Mouse (Mus musculus) CH12.LX (cell line): ENCODE measurements around the gene Olfr1289. TPM values are rescaled to one million over a fixed set of nuclear protein-coding genes. Genes with fewer than 3 reads are reported as not detected.

ENCODE experiments used
- DNase-seq: peaks from one replicate; pipeline ENCODE4 v3.0.0-alpha.2; 2013; ENCODE audit errors: extremely low read depth
- H3K27ac ChIP-seq: 2 replicates; pipeline ENCODE4 v1.5.1; 2012; ENCODE audit warnings: low read depth, mild to moderate bottlenecking, control low read depth, moderate library complexity; ENCODE audit not compliant: insufficient read depth
- H3K27me3 ChIP-seq: replicated peaks from 2 replicates; pipeline ENCODE3; 2012; ENCODE audit warnings: inconsistent platforms
- H3K36me3 ChIP-seq, 2 experiments: replicated peaks in 1 of 2; 2 replicates each; pipeline versions ENCODE3 to v1.6.1; 2012; ENCODE audit warnings: inconsistent platforms in 1 of 2, low read length in 1 of 2, mild to moderate bottlenecking in 1 of 2, mixed read lengths in 1 of 2, moderate library complexity in 1 of 2; ENCODE audit not compliant: control insufficient read depth in 1 of 2, insufficient read depth in 1 of 2
- H3K4me1 ChIP-seq, 2 experiments: 2 replicates each; pipeline ENCODE4 v1.6.1; 2012; ENCODE audit warnings: inconsistent platforms in 1 of 2, moderate library complexity in 1 of 2; ENCODE audit not compliant: insufficient read depth in 2 of 2, control insufficient read depth in 1 of 2
- H3K4me2 ChIP-seq: 2 replicates; pipeline ENCODE4 v1.6.1; 2012; ENCODE audit warnings: low read depth, mild to moderate bottlenecking, control low read depth; ENCODE audit not compliant: poor library complexity, insufficient read depth, severe bottlenecking
- H3K4me3 ChIP-seq, 3 experiments: fragments of 150-350 bp in 1 of 3; sonication (generic) in 1 of 3; replicated peaks in 1 of 3; 2 replicates each; pipeline versions ENCODE3 to v1.5.1; 2011 to 2012; ENCODE audit warnings: low read depth in 2 of 3, low read length in 2 of 3, mild to moderate bottlenecking in 2 of 3, moderate library complexity in 2 of 3, control low read depth in 1 of 3, improper control_type of control experiment in 1 of 3, inconsistent platforms in 1 of 3, mixed read lengths in 1 of 3; ENCODE audit not compliant: poor library complexity in 1 of 3
- H3K79me2 ChIP-seq: replicated peaks from 2 replicates; pipeline ENCODE4 v1.6.1; 2012; ENCODE audit warnings: mild to moderate bottlenecking, moderate library complexity; ENCODE audit not compliant: control insufficient read depth, poor library complexity, insufficient read depth, severe bottlenecking; ENCODE audit errors: extremely low read depth
- H3K9ac ChIP-seq: 2 replicates; pipeline ENCODE4 v1.6.1; 2012; ENCODE audit warnings: low read depth, mild to moderate bottlenecking, control low read depth, moderate library complexity; ENCODE audit not compliant: insufficient read depth
- H3K9me3 ChIP-seq: replicated peaks from 2 replicates; pipeline ENCODE3; 2012; ENCODE audit warnings: low read length, inconsistent platforms, mixed read lengths
- BHLHE40 ChIP-seq: IDR thresholded peaks from 2 replicates; pipeline ENCODE4 v1.6.1; 2011; ENCODE audit warnings: mild to moderate bottlenecking, low read depth, low read length, improper control_type of control experiment
- CHD2 ChIP-seq: IDR thresholded peaks from 2 replicates; pipeline ENCODE4 v1.6.1; 2011; ENCODE audit warnings: low read length, improper control_type of control experiment
- CTCF ChIP-seq, 2 experiments: IDR thresholded peaks in 1 of 2; conservative IDR thresholded peaks in 1 of 2; 2 replicates each; pipeline ENCODE4 v1.5.1; 2011 to 2012; ENCODE audit warnings: low read depth in 2 of 2, low read length in 2 of 2, improper control_type of control experiment in 1 of 2, inconsistent platforms in 1 of 2, mild to moderate bottlenecking in 1 of 2, moderate library complexity in 1 of 2
- E2F4 ChIP-seq: IDR thresholded peaks from 2 replicates; pipeline ENCODE4 v1.6.1; 2011; ENCODE audit warnings: low read depth, low read length, improper control_type of control experiment; ENCODE audit not compliant: insufficient replicate concordance
- ELF1 ChIP-seq: IDR thresholded peaks from 2 replicates; pipeline ENCODE4 v1.6.1; 2014; ENCODE audit warnings: low read depth, mild to moderate bottlenecking, inconsistent platforms, low read length, improper control_type of control experiment
- ETS1 ChIP-seq: conservative IDR thresholded peaks from 2 replicates; pipeline ENCODE4 v1.6.1; 2012; ENCODE audit warnings: low read depth, mild to moderate bottlenecking, inconsistent platforms, low read length, improper control_type of control experiment, moderate library complexity
- GABPA ChIP-seq: IDR thresholded peaks from 2 replicates; pipeline ENCODE4 v1.6.1; 2012; ENCODE audit warnings: low read depth, low read length, improper control_type of control experiment, inconsistent platforms; ENCODE audit not compliant: insufficient replicate concordance
- IRF4 ChIP-seq: IDR thresholded peaks from 2 replicates; pipeline ENCODE4 v1.6.1; 2014; ENCODE audit warnings: low read depth, mild to moderate bottlenecking, inconsistent platforms, low read length, improper control_type of control experiment
- JUN ChIP-seq: IDR thresholded peaks from 2 replicates; pipeline ENCODE4 v1.6.1; 2011; ENCODE audit warnings: low read depth, mild to moderate bottlenecking, low read length, improper control_type of control experiment, moderate library complexity; ENCODE audit not compliant: insufficient read depth
- KAT2A ChIP-seq: IDR thresholded peaks from 2 replicates; pipeline ENCODE4 v1.6.1; 2012; ENCODE audit warnings: low read length, improper control_type of control experiment, inconsistent platforms; ENCODE audit not compliant: insufficient replicate concordance
- MAX ChIP-seq: IDR thresholded peaks from 2 replicates; pipeline ENCODE4 v1.6.1; 2011; ENCODE audit warnings: low read length, improper control_type of control experiment
- MEF2A ChIP-seq: IDR thresholded peaks from 2 replicates; pipeline ENCODE4 v1.6.1; 2014; ENCODE audit warnings: low read depth, mild to moderate bottlenecking, inconsistent platforms, low read length, improper control_type of control experiment, borderline replicate concordance
- MXI1 ChIP-seq: IDR thresholded peaks from 2 replicates; pipeline ENCODE4 v1.6.1; 2011; ENCODE audit warnings: mild to moderate bottlenecking, low read depth, low read length, improper control_type of control experiment
- MYC ChIP-seq: IDR thresholded peaks from 2 replicates; pipeline ENCODE4 v1.6.1; 2011; ENCODE audit warnings: low read depth, mild to moderate bottlenecking, improper control_type of control experiment, low read length
- NRF1 ChIP-seq: IDR thresholded peaks from 2 replicates; pipeline ENCODE4 v1.6.1; 2014; ENCODE audit warnings: low read depth, mild to moderate bottlenecking, inconsistent platforms, low read length, improper control_type of control experiment, moderate library complexity
- PAX5 ChIP-seq: IDR thresholded peaks from 2 replicates; pipeline ENCODE4 v1.6.1; 2012; ENCODE audit warnings: low read length, inconsistent platforms, mixed read lengths
- POLR2AphosphoS2 ChIP-seq: IDR thresholded peaks from 2 replicates; pipeline ENCODE4 v1.6.1; 2011; ENCODE audit warnings: low read depth, low read length, improper control_type of control experiment
- RAD21 ChIP-seq: IDR thresholded peaks from 2 replicates; pipeline ENCODE4 v1.6.1; 2011; ENCODE audit warnings: low read depth, mild to moderate bottlenecking, low read length, improper control_type of control experiment, moderate library complexity
- RCOR1 ChIP-seq: conservative IDR thresholded peaks from 2 replicates; pipeline ENCODE4 v1.6.1; 2012; ENCODE audit warnings: low read depth, mild to moderate bottlenecking, inconsistent platforms, low read length, improper control_type of control experiment
- SMC3 ChIP-seq: IDR thresholded peaks from 2 replicates; pipeline ENCODE4 v1.6.1; 2011; ENCODE audit warnings: low read depth, low read length, improper control_type of control experiment
- TBP ChIP-seq: conservative IDR thresholded peaks from 2 replicates; pipeline ENCODE4 v1.6.1; 2011; ENCODE audit warnings: low read depth, low read length, improper control_type of control experiment
- TCF12 ChIP-seq: IDR thresholded peaks from 2 replicates; pipeline ENCODE4 v1.6.1; 2014; ENCODE audit warnings: low read depth, mild to moderate bottlenecking, inconsistent platforms, low read length, improper control_type of control experiment
- UBTF ChIP-seq: IDR thresholded peaks from 2 replicates; pipeline ENCODE4 v1.6.1; 2012; ENCODE audit warnings: low read depth, mild to moderate bottlenecking, inconsistent platforms, low read length, improper control_type of control experiment, moderate library complexity
- USF2 ChIP-seq: conservative IDR thresholded peaks from 2 replicates; pipeline ENCODE4 v1.6.1; 2011; ENCODE audit warnings: low read depth, low read length, improper control_type of control experiment
- ZC3H11A ChIP-seq: IDR thresholded peaks from 2 replicates; pipeline ENCODE4 v1.6.1; 2012; ENCODE audit warnings: low read depth, mild to moderate bottlenecking, inconsistent platforms, low read length, improper control_type of control experiment
- ZKSCAN1 ChIP-seq: IDR thresholded peaks from 2 replicates; pipeline ENCODE4 v1.6.1; 2012; ENCODE audit warnings: low read depth, inconsistent platforms, low read length, improper control_type of control experiment, borderline replicate concordance
- ZMIZ1 ChIP-seq: IDR thresholded peaks from 2 replicates; pipeline ENCODE4 v1.6.1; 2012; ENCODE audit warnings: low read depth, mild to moderate bottlenecking, inconsistent platforms, low read length, improper control_type of control experiment
- ZNF384 ChIP-seq: IDR thresholded peaks from 2 replicates; pipeline ENCODE4 v1.6.1; 2012; ENCODE audit warnings: low read depth, low read length, improper control_type of control experiment, inconsistent platforms
- dilution Hi-C: fragments of 300-500 bp; cut with MboI; formaldehyde crosslinking; loops from 2 replicates; pipeline ENCODE4 v1.14.3; 2020; ENCODE audit warnings: low sequenced_read_pairs; ENCODE audit not compliant: extremely low pct_unique_long_range_greater_than_20kb, extremely low pct_ligation_motif_present
- in situ Hi-C: fragments of 300-500 bp; cut with MboI; formaldehyde crosslinking; loops from 3 replicates; pipeline ENCODE4 v1.14.3; 2019; ENCODE audit warnings: low sequenced_read_pairs, low pct_ligation_motif_present, low pct_unique_long_range_greater_than_20kb, mixed read lengths
- polyA plus RNA-seq: library from polyadenylated mRNA; unstranded; fragments of >175 nt; gene quantifications from 2 replicates; pipeline ENCODE4 v1.2.1, GENCODE M21; 2012; ENCODE audit warnings: low read depth; ENCODE audit not compliant: insufficient read length
- total RNA-seq, 2 experiments: library from RNA; depleted of rRNA; stranded (reverse); fragments of 300-350 nt in 1 of 2; fragments of >200 nt in 1 of 2; gene quantifications; 2 replicates each; pipeline ENCODE4 v1.2.3; 2012 to 2014

Olfr1289 gene
- total RNA-seq (2012; rRNA removed): not detected in 2 replicates
- not detected in 2 replicates for total RNA-seq (2014; rRNA removed)
- not detected in 2 replicates for polyA plus RNA-seq

- H3K4me3 ChIP-seq: no peak within 1 kb of the TSS
- no peaks in the 10 kb centered on the region for H3K4me1 ChIP-seq
- no peaks in the 10 kb centered on the region for H3K79me2 ChIP-seq
- H3K36me3 ChIP-seq: no peaks in the 10 kb centered on the region
- H3K27ac ChIP-seq: no peak within 1 kb of the TSS
- H3K27me3 ChIP-seq: no peaks in the 10 kb centered on the region
- dilution Hi-C loops: no loop called here
- peaks cover 16% of the 10 kb centered on the region for H3K9me3 ChIP-seq
- no peak within 1 kb of the TSS for H3K4me2 ChIP-seq
- no peak for DNase-seq
- no peak for TF ChIP-seq E2F4
- TF ChIP-seq MAX: no peak
- TF ChIP-seq ZC3H11A: no peak
- no peak for TF ChIP-seq TBP
- no peak for TF ChIP-seq ELF1
- TF ChIP-seq RCOR1: no peak
- no peak for TF ChIP-seq BHLHE40
- TF ChIP-seq ZNF384: no peak
- TF ChIP-seq KAT2A: no peak
- TF ChIP-seq POLR2AphosphoS2: no peak
- no peak for TF ChIP-seq GABPA
- TF ChIP-seq IRF4: no peak
- TF ChIP-seq SMC3: no peak
- no peak for TF ChIP-seq UBTF
- TF ChIP-seq MYC: no peak
- no peak for TF ChIP-seq NRF1
- TF ChIP-seq ETS1: no peak
- no peak for TF ChIP-seq ZMIZ1
- no peak for TF ChIP-seq PAX5
- in situ Hi-C loops: no loop called here
- no peak within 1 kb of the TSS for H3K9ac ChIP-seq
Observed at GRCm38 (mm10) chr2:111480519-111480918, at the start of gene Olfr1289. TSS of gene Olfr1289 (plus strand) at chr2:111480819.

- no peak for DNase-seq
- Histone ChIP-seq H3K27ac (no peak within 1 kb of the TSS), H3K4me2 (no peak within 1 kb of the TSS), H3K4me1 (no peaks in the 10 kb centered on the region), H3K27me3 (no peaks in the 10 kb centered on the region), H3K79me2 (no peaks in the 10 kb centered on the region), H3K4me3 (no peak within 1 kb of the TSS), H3K9me3 (no peaks in the 10 kb centered on the region), H3K36me3 (no peaks in the 10 kb centered on the region), H3K9ac (no peak within 1 kb of the TSS)
- in situ Hi-C loops: no loop called here
- TF ChIP-seq TCF12 (no peak), MXI1 (no peak), ETS1 (no peak), MEF2A (no peak), ZNF384 (no peak), MYC (no peak), TBP (no peak), MAX (no peak), JUN (no peak), ZKSCAN1 (no peak), CTCF (conservative IDR thresholded peaks at IDR 0.05 in 1 of 2, IDR thresholded peaks at IDR 0.05 in 1 of 2; ENCODE audit: low read depth in 2 of 2, low read length in 2 of 2) (no peak), RAD21 (no peak), POLR2AphosphoS2 (no peak), ZMIZ1 (no peak), ZC3H11A (no peak), USF2 (no peak), CHD2 (no peak), GABPA (no peak)
- dilution Hi-C loops: no loop called here
Observed at GRCm38 (mm10) chr2:111448842-111449241, 31.8 kb upstream of the Olfr1289 start, which contains the start of gene Olfr1287. TSS of gene Olfr1287 (plus strand) at chr2:111449142.
